Mouse (Mus musculus) liver, postnatal 0 days (tissue): ENCODE data around the gene Hebp2.

Experiments used
- CTCF ChIP-seq: sonication (generic); IDR thresholded peaks from 2 replicates; pipeline ENCODE4 v1.5.1; 2016; ENCODE audit warnings: antibody characterized with exemption, low read depth
- EP300 ChIP-seq: IDR thresholded peaks from 2 replicates; pipeline ENCODE4 v1.6.1; 2016; ENCODE audit warnings: antibody characterized with exemption, low read depth, mild to moderate bottlenecking

DNA sequence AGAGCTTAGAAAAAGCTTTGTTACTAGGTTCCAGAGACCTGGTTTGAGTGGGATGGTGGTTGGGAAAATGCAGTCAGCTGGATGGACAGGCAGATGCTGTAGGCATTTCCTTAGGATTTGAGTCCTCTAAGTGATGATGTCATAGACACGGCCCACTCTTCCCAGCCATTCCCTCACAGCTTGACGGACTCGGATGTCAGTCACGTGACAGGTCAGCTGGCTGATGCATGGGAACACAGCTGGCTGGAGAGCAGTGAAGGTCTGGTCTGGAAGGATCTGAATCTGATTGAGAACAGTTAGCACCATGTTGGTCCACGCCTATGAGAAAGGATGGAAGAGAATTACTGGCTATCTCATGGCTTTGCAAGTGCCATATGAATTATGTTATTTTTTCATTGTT, 43.6 kb upstream of the Hebp2 start:
- TF ChIP-seq CTCF (no peak), EP300 (no peak)
